Mouse (Mus musculus): Measurements from ENCODE around the gene Ncbp3. TPM values are rescaled to one million over a fixed set of nuclear protein-coding genes. Genes with fewer than 3 reads are reported as not detected.
A peak's percentile ranks its signal among the peaks of the same experiment; 100 is the strongest.

Ncbp3 gene
- total and polyA plus RNA-seq, 3 experiments, result 8.4 to 9.3 TPM; not detected in 1

- TF ChIP-seq ZNF384 (IDR thresholded peaks at IDR 0.05; ENCODE audit: low read depth, low read length) (peak; percentile 81; the same call in 1 of the 2 replicates), CTCF (IDR thresholded peaks at IDR 0.05 in 2 of 3, conservative IDR thresholded peaks at IDR 0.05 in 1 of 3; ENCODE audit: control insufficient read depth in 1 of 3, insufficient read depth in 1 of 3, low read depth in 2 of 3, low read length in 3 of 3, poor library complexity in 1 of 3, severe bottlenecking in 1 of 3) (peak; percentile 32 to 75 (median 57)), POLR2A (IDR thresholded peaks at IDR 0.05; ENCODE audit: control insufficient read depth in 1 of 2, insufficient read depth in 1 of 2, low read depth in 1 of 2, low read length in 2 of 2, poor library complexity in 1 of 2) (no peak), MEF2A (IDR thresholded peaks at IDR 0.05; ENCODE audit: extremely low read depth, insufficient replicate concordance, low read depth, low read length, poor library complexity, severe bottlenecking) (no peak), ZC3H11A (IDR thresholded peaks at IDR 0.05; ENCODE audit: low read depth, low read length) (peak; percentile 13; the same call in 1 of the 2 replicates), GATA1 (IDR thresholded peaks at IDR 0.05; ENCODE audit: low read depth, low read length) (0 out of 2 replicates have a peak, but pooled peaks have one; percentile 15), RAD21 (IDR thresholded peaks at IDR 0.05; ENCODE audit: low read depth, low read length) (peak; percentile 41), SMC3 (IDR thresholded peaks at IDR 0.05; ENCODE audit: low read depth, low read length) (peak; percentile 67)
Observed at GRCm38 (mm10) chr11:73071839-73072238, 24.3 kb downstream of the Ncbp3 start.

GRCm38 (mm10) chr11:73076295-73076694, 28.7 kb downstream of the Ncbp3 start:
- Histone ChIP-seq H3K9ac (ENCODE audit: control insufficient read depth, low read depth, low read length, poor library complexity, severe bottlenecking) (no peak overlapping the region), H3K4me3 (ENCODE audit: control insufficient read depth in 1 of 2, insufficient read depth in 1 of 2, low read depth in 2 of 2, low read length in 2 of 2) (no peak overlapping the region), H3K27ac (ENCODE audit: control insufficient read depth, low read depth, low read length) (no peak overlapping the region), H3K36me3 (ENCODE audit: control insufficient read depth in 1 of 2, insufficient read depth in 2 of 2, low read length in 2 of 2) (peaks cover 0 to 23% of the 10 kb centered on the region in 2 experiments; a peak in 2 of 4 replicates), H3K4me1 (ENCODE audit: control insufficient read depth in 1 of 2, insufficient read depth in 2 of 2, low read length in 2 of 2) (no peaks in the 10 kb centered on the region), H3K79me2 (ENCODE audit: control insufficient read depth, insufficient read depth, low read length, poor library complexity) (no peaks in the 10 kb centered on the region), H3K27me3 (ENCODE audit: control insufficient read depth in 1 of 2, insufficient read depth in 2 of 2, low read length in 2 of 2) (no peaks in the 10 kb centered on the region), H3K9me3 (replicated peaks; ENCODE audit: insufficient read depth, low read length) (no peaks in the 10 kb centered on the region)
- no peak for TF ChIP-seq USF2 (IDR thresholded peaks at IDR 0.05; ENCODE audit: borderline replicate concordance in 1 of 2, insufficient read depth in 1 of 2, low read depth in 1 of 2, low read length in 2 of 2)
- TF ChIP-seq NRF1 (IDR thresholded peaks at IDR 0.05; ENCODE audit: insufficient read depth, low read depth, low read length, poor library complexity, severe bottlenecking), result no peak
- TF ChIP-seq SMC3 (IDR thresholded peaks at IDR 0.05; ENCODE audit: low read depth, low read length), result no peak
- no peak for TF ChIP-seq ZC3H11A (IDR thresholded peaks at IDR 0.05; ENCODE audit: low read depth, low read length)
- no peak for TF ChIP-seq BHLHE40 (IDR thresholded peaks at IDR 0.05; ENCODE audit: borderline replicate concordance, low read depth, low read length)
- TF ChIP-seq ETS1 (IDR thresholded peaks at IDR 0.05; ENCODE audit: low read depth, low read length), result no peak
- TF ChIP-seq TAL1 (IDR thresholded peaks at IDR 0.05; ENCODE audit: low read length), result no peak
- TF ChIP-seq KAT2A (conservative IDR thresholded peaks at IDR 0.05; ENCODE audit: low read depth, low read length), result no peak
- no peak for TF ChIP-seq JUND (IDR thresholded peaks at IDR 0.05; ENCODE audit: low read depth, low read length)
- no peak for TF ChIP-seq MEF2A (IDR thresholded peaks at IDR 0.05; ENCODE audit: extremely low read depth, insufficient replicate concordance, low read depth, low read length, poor library complexity, severe bottlenecking)
- no peak for TF ChIP-seq MAZ (IDR thresholded peaks at IDR 0.05; ENCODE audit: low read depth, low read length)
- TF ChIP-seq HCFC1 (IDR thresholded peaks at IDR 0.05; ENCODE audit: low read depth, low read length), result no peak
- DNase-seq (ENCODE audit: low read depth, low spot score), result no peak

More at GRCm38 (mm10) chr11:73071839-73072238, 24.3 kb downstream of the Ncbp3 start:
- Histone ChIP-seq H3K9ac (ENCODE audit: control insufficient read depth, low read depth, low read length, poor library complexity, severe bottlenecking) (no peak overlapping the region), H3K9me3 (replicated peaks; ENCODE audit: insufficient read depth, low read length) (no peaks in the 10 kb centered on the region), H3K79me2 (ENCODE audit: control insufficient read depth, insufficient read depth, low read length, poor library complexity) (no peaks in the 10 kb centered on the region), H3K27me3 (ENCODE audit: control insufficient read depth in 1 of 2, insufficient read depth in 2 of 2, low read length in 2 of 2) (no peaks in the 10 kb centered on the region), H3K4me1 (ENCODE audit: control insufficient read depth in 1 of 2, insufficient read depth in 2 of 2, low read length in 2 of 2) (no peaks in the 10 kb centered on the region; a peak in 1 of 4 replicates), H3K4me3 (ENCODE audit: control insufficient read depth in 1 of 2, insufficient read depth in 1 of 2, low read depth in 2 of 2, low read length in 2 of 2) (no peak overlapping the region), H3K27ac (ENCODE audit: control insufficient read depth, low read depth, low read length) (no peak overlapping the region), H3K36me3 (ENCODE audit: control insufficient read depth in 1 of 2, insufficient read depth in 2 of 2, low read length in 2 of 2) (peaks cover 0 to 32% of the 10 kb centered on the region in 2 experiments; a peak in 3 of 4 replicates)
- peak; percentile 74 for DNase-seq (ENCODE audit: low read depth, low spot score)

Data from MEL (cell line).